Mouse (Mus musculus) stomach, embryonic 14.5 days (tissue): ENCODE measurements at regions not wholly inside any gene's neighbourhood (a gene's known extent, or its start where the extent isn't known, plus 50 kb on each side); places are given as distances from the start of the nearest gene placed in this dataset.

ENCODE experiments used
- ATAC-seq: fragments of 200-750 bp; cut with Nextera tagmentation; 2 replicates; pipeline ENCODE4 v1.8.0; 2017; ENCODE audit warnings: low read depth, moderate TSS enrichment; ENCODE audit not compliant: insufficient number of reproducible peaks, insufficient read depth, low FRiP score
- H3K27ac ChIP-seq: fragments of 300-500 bp; sonication (generic); 2 replicates; pipeline ENCODE4 v1.5.1; 2014; ENCODE audit warnings: mild to moderate bottlenecking, low read length, moderate library complexity, mixed read lengths
- H3K27me3 ChIP-seq: fragments of 300-500 bp; sonication (generic); 2 replicates; pipeline ENCODE4 v1.6.1; 2014; ENCODE audit warnings: low read length, control low read depth, mixed read lengths; ENCODE audit not compliant: control insufficient read depth, insufficient read depth
- H3K36me3 ChIP-seq: fragments of 300-500 bp; sonication (generic); 2 replicates; pipeline ENCODE4 v1.6.1; 2014; ENCODE audit warnings: mild to moderate bottlenecking, control low read depth, low read length, moderate library complexity, mixed read lengths; ENCODE audit not compliant: control insufficient read depth, insufficient read depth
- H3K4me1 ChIP-seq: fragments of 300-500 bp; sonication (generic); 2 replicates; pipeline ENCODE4 v1.6.1; 2014; ENCODE audit warnings: low read length, control low read depth, mixed read lengths; ENCODE audit not compliant: control insufficient read depth, insufficient read depth
- H3K4me2 ChIP-seq: fragments of 300-500 bp; sonication (generic); replicated peaks from 2 replicates; pipeline ENCODE4 v1.6.1; 2014; ENCODE audit warnings: low read depth, low read length, control low read depth
- H3K4me3 ChIP-seq: fragments of 300-500 bp; sonication (generic); 2 replicates; pipeline ENCODE4 v1.5.1; 2014; ENCODE audit warnings: low read depth, low read length, control low read depth
- H3K9ac ChIP-seq: fragments of 300-500 bp; sonication (generic); replicated peaks from 2 replicates; pipeline ENCODE4 v1.6.1; 2014; ENCODE audit warnings: low read depth, mild to moderate bottlenecking, control low read depth, low read length, moderate library complexity, mixed read lengths
- H3K9me3 ChIP-seq: fragments of 300-500 bp; sonication (generic); 2 replicates; pipeline ENCODE4 v1.6.1; 2016; ENCODE audit warnings: low read depth, low read length, control low read depth; ENCODE audit not compliant: control insufficient read depth
- WGBS: fragments of 180-500 bp; shearing (Covaris S2); extraction: QIAGEN DNeasy Blood & Tissue Kit; methylation state at CpG from one replicate; pipeline ENCODE4 v1.1.7; 2014; 5-methylcytosine and 5-hydroxymethylcytosine counted together

DNA sequence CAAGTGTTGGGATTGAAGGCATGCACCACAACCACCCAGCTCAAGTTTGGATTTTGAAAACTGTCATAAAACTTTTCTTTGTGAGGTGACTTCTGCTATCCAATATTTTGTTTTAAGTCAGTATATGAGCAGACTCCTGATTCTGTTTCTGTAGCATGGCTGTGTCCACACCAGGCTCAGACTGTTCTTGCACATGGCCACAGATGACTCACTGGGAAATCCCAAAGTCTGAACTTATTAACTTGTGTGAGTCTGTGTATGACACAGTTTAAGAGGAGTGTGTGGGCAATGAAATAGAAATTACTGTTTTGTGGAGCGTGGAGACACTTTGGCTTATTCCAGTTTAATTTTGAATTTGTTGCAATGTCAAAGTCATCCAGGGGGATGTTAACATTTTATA lies 179.3 kb upstream of the Sphkap start:
- 91% methylated on average over 1 of the region's 1 CpGs for WGBS
- Histone ChIP-seq H3K4me3 (no peak overlapping the region), H3K27me3 (no peaks in the 10 kb centered on the region), H3K9me3 (no peaks in the 10 kb centered on the region), H3K4me1 (no peaks in the 10 kb centered on the region), H3K36me3 (no peaks in the 10 kb centered on the region), H3K9ac (no peak overlapping the region), H3K27ac (no peak overlapping the region), H3K4me2 (no peak overlapping the region)
- no peak for ATAC-seq

DNA sequence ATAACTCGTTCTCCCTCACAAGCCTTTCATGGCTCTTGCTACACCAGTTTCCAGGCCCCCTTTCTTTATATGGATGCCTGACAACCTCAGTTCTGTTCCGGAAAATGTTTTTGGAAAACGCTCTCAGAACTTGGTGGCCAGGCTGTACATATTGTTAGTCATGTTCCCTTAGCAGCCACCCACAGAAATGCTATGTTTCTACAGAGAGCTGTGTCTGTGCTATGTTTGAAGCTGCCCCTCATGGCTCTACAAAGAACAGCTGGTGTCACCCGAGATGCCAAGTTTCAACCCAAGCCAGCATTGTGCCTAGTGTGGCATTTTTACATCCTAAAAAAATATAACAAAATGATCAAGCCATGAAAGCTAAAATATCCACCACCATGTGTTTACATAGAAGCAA lies 175.0 kb upstream of the Sphkap start:
- Histone ChIP-seq H3K4me1 (no peaks in the 10 kb centered on the region), H3K9ac (no peak overlapping the region), H3K27me3 (no peaks in the 10 kb centered on the region), H3K4me3 (no peak overlapping the region), H3K4me2 (no peak overlapping the region), H3K36me3 (no peaks in the 10 kb centered on the region), H3K9me3 (no peaks in the 10 kb centered on the region), H3K27ac (no peak overlapping the region)
- no peak for ATAC-seq
- 81% methylated on average over 4 of the region's 4 CpGs for WGBS

DNA sequence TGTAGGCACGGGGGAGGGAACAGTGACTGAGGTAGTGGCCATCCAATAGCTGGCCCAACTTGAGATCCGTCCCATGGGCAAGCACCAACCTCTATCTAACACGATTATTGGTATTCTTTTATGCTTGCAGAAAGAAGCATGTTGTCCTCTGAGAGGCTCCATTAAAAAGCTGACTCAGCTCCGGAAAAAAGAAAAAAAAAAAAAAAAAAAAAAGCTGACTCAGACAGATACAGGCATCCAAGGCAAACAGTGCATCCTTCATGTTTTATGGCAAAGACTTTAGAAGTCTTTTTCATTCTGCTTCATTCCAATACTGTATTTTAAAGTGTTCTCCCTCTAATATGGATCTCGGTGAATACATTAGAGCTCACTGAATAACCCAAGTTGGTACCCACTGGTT lies 162.0 kb upstream of the Sphkap start:
- no peaks in the 10 kb centered on the region for H3K4me1 ChIP-seq
- H3K4me3 ChIP-seq, result no peak overlapping the region
- no peaks in the 10 kb centered on the region for H3K36me3 ChIP-seq
- WGBS, result 82% methylated on average over 5 of the region's 5 CpGs
- H3K27me3 ChIP-seq, result no peaks in the 10 kb centered on the region
- no peaks in the 10 kb centered on the region for H3K9me3 ChIP-seq
- ATAC-seq, result no peak
- no peak overlapping the region for H3K27ac ChIP-seq
- no peak overlapping the region for H3K4me2 ChIP-seq
- H3K9ac ChIP-seq, result no peak overlapping the region

DNA sequence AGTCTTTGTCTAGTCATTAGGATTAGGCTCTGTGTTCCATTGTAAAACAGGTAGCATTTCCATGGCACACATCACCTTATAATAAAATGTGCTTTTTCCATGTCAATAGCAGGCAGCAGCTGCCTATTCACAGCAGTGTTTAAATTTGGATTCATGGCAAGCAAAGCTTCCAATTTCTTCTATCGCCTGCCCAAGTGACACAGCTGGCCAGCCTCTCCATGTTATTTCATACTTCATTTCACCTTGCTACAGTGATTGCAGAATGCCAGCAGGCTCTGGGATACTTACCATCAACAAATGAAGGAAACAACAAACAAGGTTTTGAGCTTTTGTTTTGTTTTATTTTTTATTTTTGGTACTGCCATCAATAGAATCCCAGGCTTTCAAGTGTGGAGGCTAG lies 160.7 kb upstream of the Sphkap start:
- no peaks in the 10 kb centered on the region for H3K4me1 ChIP-seq
- H3K4me2 ChIP-seq, result no peak overlapping the region
- no peaks in the 10 kb centered on the region for H3K36me3 ChIP-seq
- H3K27ac ChIP-seq, result no peak overlapping the region
- no peaks in the 10 kb centered on the region for H3K9me3 ChIP-seq
- H3K9ac ChIP-seq, result no peak overlapping the region
- no peaks in the 10 kb centered on the region for H3K27me3 ChIP-seq
- H3K4me3 ChIP-seq, result no peak overlapping the region
- WGBS, result 93% methylated on average over 1 of the region's 1 CpGs
- no peak for ATAC-seq

DNA sequence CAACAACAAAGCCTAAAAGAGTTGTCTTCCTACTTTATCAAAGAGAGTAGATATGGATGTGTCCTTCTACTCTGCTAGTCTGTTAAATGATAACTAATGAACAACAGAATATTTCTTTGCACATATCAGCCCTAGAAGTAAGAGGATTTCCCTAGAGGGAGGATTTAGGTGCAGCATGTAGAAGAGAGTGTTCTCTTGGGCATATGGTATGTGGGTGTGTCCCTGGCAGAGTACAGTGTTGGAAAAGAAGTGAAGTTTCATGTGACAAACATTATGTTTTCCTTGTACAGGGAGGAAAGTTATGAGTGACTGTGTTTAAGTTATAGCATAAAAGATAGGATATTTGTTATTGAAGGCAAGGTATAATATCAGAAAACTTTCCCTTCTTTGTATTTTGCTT lies 143.6 kb upstream of the Sphkap start:
- Histone ChIP-seq H3K9ac (no peak overlapping the region), H3K27me3 (no peaks in the 10 kb centered on the region), H3K4me2 (no peak overlapping the region), H3K4me3 (no peak overlapping the region), H3K27ac (no peak overlapping the region), H3K4me1 (no peaks in the 10 kb centered on the region), H3K9me3 (no peaks in the 10 kb centered on the region), H3K36me3 (no peaks in the 10 kb centered on the region)
- ATAC-seq, result no peak

DNA sequence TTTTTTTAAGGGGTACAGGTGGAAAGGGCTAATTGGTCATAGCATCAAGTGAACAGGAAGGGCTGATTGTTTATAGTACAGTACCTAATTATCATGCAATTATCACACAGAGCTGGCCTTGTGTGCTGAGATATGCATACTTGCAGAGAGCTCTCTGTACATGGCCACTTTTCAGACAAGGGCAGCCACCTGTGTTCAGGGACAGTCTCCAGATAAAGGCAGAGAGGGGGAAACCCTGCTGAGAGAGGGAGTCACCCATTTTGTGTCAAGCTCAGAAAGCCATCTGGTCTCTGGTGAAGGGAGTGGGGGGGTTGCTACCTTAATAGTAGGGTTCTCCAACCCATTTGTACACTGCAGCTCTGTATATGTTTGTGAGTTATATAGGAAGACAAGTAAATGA lies 127.5 kb upstream of the Sphkap start:
- Histone ChIP-seq H3K36me3 (no peaks in the 10 kb centered on the region), H3K9me3 (no peaks in the 10 kb centered on the region), H3K9ac (no peak overlapping the region), H3K4me2 (no peak overlapping the region), H3K27me3 (no peaks in the 10 kb centered on the region), H3K4me3 (no peak overlapping the region), H3K27ac (no peak overlapping the region), H3K4me1 (no peaks in the 10 kb centered on the region)
- no peak for ATAC-seq

DNA sequence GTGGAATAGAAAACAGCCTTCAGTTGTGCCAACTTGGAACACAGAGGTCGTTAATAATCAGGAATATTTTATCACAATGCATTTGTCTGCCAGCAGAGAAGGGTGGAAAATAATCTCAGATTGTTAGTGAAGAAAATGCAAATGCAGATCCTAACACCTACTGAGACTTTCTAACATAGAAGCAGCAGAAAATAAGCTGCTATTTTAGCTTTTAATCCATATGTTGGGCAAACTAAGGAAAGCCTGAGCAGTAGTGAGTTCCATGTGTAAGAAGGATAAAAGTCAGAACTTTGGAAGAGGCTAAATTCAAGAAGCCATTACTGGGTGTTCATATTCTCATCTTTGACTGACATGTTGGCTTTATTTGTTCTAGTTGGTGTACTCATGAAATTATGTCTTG lies 119.8 kb upstream of the Sphkap start:
- no peak overlapping the region for H3K9ac ChIP-seq
- ATAC-seq, result no peak
- H3K9me3 ChIP-seq, result no peaks in the 10 kb centered on the region
- H3K36me3 ChIP-seq, result no peaks in the 10 kb centered on the region
- H3K4me3 ChIP-seq, result no peak overlapping the region
- 58% methylated on average over 1 of the region's 1 CpGs for WGBS
- H3K27me3 ChIP-seq, result no peaks in the 10 kb centered on the region
- H3K4me2 ChIP-seq, result no peak overlapping the region
- H3K27ac ChIP-seq, result no peak overlapping the region
- H3K4me1 ChIP-seq, result no peaks in the 10 kb centered on the region

DNA sequence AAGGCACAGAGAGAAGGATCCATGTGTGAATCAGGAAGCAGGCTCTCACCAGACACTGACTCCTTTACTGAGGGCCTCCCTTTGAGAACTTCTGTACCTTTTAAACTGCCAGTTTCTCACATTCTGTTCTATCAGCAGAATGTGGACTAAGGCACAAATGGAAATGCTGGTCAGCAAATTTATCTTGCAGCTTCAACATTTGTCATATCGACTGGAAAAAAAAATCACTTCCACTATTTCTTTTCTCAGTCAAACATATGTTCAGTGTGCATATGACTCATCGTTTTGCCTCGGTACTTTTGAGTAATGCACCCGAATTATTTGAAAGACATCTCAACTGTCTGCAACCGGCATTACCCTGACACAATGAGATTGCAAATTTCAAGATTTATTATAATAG lies 101.4 kb upstream of the Sphkap start:
- H3K27ac ChIP-seq, result no peak overlapping the region
- H3K9me3 ChIP-seq, result no peaks in the 10 kb centered on the region
- 66% methylated on average over 5 of the region's 5 CpGs for WGBS
- H3K9ac ChIP-seq, result no peak overlapping the region
- H3K36me3 ChIP-seq, result no peaks in the 10 kb centered on the region
- H3K4me1 ChIP-seq, result no peaks in the 10 kb centered on the region
- no peak overlapping the region for H3K4me3 ChIP-seq
- H3K27me3 ChIP-seq, result no peaks in the 10 kb centered on the region
- no peak overlapping the region for H3K4me2 ChIP-seq
- no peak for ATAC-seq

DNA sequence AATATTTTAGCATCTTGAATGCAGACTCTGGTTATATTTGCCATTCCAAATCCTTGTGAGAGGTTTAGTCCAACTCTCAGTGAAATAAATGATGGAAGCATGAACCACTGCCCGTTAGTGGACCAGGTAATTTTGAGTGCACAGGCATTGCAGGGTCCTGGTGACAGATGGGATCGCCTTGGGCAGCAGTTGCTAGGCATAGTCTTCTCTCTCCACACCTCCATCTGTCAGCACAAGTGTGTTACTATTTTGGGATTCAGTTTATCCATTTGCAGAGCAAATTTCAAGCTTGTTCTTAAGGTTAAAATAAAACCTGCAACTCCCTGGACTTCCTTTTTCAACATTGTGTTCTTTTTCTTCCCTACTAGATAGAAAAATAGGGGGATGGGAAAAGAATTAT lies 97.4 kb upstream of the Sphkap start:
- Histone ChIP-seq H3K4me2 (no peak overlapping the region), H3K4me1 (no peaks in the 10 kb centered on the region), H3K27ac (no peak overlapping the region), H3K9me3 (no peaks in the 10 kb centered on the region), H3K4me3 (no peak overlapping the region), H3K27me3 (no peaks in the 10 kb centered on the region), H3K9ac (no peak overlapping the region), H3K36me3 (no peaks in the 10 kb centered on the region)
- ATAC-seq, result no peak
- 78% methylated on average over 2 of the region's 2 CpGs for WGBS
